Mouse (Mus musculus) right cerebral cortex, postnatal 25 days (tissue): ENCODE measurements at regions not wholly inside any gene's neighbourhood (a gene's known extent, or its start where the extent isn't known, plus 50 kb on each side); places are given as distances from the start of the nearest gene placed in this dataset.

Source experiments
- DNase-seq: peaks from one replicate; pipeline ENCODE4 v3.0.0; 2022

DNA sequence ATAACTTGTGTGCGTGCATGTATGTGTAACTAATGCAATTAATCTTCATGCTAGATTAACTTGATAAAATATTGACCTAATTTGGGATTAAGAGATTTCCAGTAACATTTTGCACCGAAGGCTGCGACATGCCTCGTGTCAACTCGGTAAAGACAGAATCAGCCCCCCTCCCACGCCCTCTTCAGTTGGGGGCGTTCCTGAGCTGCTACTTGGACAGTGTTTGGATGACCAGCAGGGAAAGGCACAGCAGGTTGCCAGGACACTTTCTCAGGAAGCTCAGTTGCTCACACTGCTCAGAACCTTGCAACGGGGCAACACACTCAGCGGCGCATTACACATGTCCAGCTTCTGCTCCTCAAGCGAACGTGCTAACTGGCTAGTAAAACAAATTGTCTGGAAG lies 326.2 kb upstream of the Fam241a start:
- no peak for DNase-seq

DNA sequence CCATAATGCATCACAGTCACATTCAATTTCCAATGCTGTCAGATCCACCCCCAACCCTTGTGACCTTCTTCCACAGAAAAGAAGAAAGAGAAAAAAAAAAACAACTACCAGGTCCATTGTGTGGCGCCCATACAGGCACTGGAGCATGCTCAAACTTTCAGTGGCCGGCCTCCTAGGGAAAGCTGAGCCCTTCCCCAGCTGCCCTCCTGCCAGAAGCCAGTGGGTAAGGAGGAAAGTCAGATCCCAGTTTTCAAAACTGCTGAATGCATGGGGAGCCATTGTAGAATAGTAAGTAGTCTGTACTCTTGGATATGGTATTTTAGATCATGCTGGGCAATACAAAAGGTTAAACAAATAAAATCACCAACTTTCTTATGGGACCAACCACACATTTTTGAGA lies 325.5 kb upstream of the Fam241a start:
- DNase-seq = no peak

DNA sequence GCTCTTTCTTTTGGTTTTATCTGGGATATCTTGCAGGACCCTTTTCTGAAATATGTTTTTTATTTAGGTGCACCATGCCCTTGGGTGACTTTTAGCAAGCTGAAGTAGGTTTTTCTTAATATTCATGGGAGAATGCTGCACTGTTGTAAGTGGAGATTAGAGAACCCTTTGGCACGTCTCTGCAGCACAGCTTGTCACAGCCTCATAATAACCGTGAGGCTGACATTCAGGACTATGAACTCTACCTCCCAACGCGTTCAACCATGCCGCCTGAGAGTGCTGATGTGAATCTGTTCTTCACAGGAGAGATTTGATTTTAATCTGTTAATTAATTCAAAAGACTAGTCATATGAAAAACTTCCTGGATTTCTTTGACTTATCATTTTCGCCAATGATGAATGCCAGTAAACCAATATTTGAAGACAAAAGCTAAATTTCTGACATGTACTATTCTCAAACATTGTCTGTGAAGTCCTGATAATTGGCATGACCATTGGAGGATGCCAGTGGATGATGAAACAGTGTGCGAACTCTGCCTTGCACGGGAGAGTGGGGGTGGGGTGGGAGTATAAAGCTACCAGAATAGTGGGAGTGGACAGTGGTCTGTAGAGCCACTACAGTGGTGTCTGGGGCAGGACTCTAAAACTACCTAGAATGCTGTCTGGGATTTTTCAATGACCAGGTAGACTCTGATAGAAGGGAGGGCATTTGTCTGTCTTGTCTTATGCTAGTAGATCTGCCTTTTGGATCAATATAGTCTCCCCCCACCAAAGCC lies 324.8 kb upstream of the Fam241a start:
- no peak for DNase-seq

DNA sequence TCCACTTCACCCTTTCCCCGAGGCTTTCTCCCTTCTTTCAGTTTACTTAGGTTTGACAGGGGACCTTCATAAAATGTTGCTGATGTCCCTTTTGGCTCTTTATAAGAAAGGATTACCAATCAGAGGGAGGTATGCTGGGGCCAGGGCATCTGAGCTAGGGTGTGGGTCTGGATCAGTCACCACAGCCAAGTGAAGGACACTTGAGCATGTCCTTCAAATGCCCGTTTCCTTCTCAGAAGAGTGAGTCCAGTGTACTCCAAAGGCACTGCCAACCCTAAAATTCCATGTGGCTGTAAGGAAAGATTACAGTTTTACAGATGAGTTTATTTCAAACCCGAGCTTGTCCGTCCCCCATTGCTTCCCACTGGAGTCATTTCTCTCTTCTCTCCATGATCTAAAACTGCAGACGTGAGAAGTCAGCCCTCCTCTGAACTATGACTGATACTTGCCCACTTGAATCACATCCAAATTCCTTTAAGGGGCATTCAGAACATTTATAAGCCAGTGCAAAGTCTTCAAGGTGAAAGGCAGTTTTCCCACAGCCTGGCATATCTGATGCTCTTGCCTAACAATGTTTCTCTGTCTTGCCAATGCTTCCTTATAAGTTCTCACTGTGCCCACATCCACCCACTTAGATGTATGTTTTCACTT lies 321.8 kb upstream of the Fam241a start:
- DNase-seq = no peak

DNA sequence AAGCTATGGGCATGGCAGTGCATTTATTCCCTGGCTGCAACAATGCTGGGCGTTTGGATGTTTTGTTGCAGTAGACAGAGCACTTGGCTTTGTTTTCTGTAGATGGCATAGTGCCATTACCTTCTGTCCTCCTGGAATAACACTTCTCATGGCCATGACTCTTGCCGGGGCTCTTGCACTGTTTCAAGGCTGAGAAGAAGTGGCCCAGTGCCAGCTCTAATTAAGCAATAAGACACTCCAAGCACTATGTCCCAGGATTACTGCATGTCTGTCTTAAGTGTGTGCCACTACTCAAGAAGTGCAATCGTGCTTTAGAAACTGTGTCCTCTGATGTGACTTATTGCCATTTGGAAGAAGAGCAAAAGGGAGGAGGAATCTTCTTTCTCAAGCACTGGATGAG lies 316.1 kb upstream of the Fam241a start:
- DNase-seq = no peak

DNA sequence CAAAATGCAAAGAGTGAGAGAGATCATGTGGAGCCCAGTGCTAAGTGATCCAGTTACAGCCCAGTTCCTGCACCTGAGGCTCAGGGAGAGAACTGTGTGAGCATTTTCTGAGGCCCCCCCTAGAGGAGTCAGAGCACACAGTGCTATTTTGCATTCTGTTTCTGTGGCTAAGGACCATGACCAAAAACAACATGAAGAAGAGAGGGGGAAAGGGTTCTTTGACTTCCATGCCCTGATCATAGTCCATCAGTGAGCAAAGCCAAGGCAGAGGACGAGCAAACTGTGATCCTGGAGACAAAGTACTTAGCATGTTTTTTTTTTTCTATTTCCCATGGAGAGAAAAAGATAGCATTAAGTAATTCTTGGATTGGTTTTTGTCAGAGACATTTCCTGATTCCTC lies 314.5 kb upstream of the Fam241a start:
- no peak for DNase-seq

DNA sequence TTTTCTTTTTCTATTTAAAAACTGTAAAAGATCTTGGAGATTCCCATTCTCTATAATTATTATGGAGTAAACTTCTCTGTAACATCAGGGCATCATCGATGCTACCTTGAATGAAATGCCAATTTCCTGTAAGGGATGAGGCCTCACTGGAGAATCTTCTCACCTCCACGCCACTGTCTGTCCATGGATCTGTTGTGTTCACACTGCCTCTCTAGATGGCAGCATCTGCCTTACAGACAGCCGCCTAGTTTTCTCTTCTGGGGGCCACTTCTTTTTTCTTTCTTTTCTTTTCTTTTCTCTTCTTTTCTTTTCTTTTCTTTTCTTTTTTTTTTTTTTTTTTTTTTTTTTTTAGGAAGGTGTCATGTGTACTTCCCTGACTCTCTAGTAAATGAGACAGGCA lies 310.8 kb upstream of the Fam241a start:
- no peak for DNase-seq

DNA sequence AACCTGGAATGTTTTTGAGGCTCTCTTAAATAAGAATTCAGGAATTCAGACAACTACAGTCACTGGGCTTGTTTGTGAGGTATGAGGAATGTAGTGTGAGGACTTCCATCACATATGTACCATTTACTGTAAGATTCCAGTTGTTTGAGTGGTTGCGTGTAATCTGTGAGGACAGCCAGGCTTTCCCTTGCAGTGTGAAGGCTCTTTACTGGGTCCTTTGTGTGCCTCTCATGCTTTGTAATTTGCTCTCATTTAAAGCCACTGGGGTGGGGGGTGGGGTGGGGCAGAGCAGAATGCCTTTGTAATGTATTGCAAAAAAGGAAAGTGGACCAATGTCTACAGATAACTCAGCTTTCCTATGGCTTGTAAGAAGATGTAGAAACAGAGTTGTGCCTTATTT lies 310.4 kb upstream of the Fam241a start:
- DNase-seq = no peak

DNA sequence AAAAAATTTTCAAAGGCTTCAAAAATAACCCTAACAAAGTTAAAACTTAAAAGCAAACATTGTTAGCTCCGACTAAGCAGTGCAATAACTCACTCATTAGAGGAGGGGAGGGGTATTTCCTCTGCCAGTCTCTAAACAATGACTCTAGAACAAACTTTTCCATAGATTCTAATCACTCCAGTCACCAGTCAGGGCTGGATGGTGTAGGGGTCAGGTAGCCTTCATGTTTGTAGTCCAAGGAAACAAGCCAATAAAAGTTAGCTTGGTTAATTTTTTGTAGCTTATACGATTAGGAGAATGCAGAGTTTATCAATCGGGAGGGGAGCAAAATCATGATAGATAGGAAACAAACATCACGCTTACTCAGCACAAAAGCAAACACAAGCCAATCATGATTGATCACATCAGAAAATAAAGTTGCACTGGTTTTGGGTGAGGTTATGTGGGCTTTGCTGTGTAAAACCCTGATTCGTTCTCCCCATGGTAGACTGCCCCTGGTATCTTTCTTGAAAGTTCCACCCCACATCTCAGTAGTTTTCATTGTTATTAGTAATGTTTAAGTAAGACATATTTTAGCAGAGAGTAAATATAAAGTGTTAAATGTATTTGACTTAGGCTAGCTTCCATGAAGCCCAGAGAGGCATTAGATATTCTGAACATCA lies 304.6 kb upstream of the Fam241a start:
- DNase-seq = no peak

DNA sequence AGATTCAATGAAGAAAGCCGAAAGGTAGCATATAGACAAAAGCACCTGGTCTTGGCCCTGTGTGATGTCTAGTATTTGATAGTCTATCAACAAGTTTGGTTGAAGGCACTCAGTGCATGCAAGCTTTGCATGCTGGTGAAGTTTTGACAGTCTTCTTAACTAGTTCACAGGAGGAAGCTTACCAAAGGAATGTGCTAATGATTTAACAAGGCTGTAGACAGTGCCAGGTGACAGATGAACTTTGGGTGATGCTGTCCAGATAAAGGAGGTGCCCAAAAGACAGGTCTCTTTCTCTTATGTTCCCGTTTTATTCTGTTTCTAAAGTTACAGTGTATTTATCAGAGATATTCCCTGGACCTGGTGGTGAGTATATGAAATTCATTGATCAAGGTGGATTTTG lies 303.3 kb upstream of the Fam241a start:
- no peak for DNase-seq

DNA sequence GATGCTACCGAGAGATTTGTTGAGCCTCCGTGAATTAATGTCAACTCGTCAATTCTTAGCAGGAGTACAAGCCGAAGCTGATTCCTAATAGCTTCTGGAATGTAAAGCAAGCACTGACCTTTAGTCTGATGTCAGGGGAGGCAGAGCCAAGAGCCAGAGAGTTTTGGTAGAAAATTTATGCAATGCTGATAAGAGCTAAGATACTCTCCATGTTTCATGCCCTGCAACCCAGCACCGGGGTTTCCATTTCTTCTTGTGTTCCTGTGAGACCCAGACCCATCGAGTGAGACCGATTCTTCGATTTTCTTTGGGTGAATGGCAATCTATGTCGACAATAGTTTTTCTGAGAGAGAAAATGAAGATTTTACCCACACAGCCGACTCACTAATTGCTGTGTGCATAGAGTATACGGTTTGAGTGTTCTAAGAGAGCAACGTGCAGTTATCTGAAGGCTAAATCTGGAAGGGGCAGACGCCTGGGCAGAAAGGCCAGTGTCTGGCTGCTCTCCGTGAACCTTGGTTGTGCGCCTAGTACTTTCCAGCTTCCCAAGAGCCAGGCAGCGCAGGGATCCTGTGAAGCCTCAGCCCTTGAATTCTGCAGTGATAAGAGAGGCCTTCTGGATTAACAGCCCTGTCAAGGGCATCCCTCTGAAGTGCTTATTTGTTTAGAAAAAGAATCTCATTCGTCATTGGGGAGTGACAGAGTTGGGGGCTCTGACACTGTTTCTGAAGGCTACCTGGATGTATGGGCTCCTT lies 296.1 kb upstream of the Fam241a start:
- no peak for DNase-seq

DNA sequence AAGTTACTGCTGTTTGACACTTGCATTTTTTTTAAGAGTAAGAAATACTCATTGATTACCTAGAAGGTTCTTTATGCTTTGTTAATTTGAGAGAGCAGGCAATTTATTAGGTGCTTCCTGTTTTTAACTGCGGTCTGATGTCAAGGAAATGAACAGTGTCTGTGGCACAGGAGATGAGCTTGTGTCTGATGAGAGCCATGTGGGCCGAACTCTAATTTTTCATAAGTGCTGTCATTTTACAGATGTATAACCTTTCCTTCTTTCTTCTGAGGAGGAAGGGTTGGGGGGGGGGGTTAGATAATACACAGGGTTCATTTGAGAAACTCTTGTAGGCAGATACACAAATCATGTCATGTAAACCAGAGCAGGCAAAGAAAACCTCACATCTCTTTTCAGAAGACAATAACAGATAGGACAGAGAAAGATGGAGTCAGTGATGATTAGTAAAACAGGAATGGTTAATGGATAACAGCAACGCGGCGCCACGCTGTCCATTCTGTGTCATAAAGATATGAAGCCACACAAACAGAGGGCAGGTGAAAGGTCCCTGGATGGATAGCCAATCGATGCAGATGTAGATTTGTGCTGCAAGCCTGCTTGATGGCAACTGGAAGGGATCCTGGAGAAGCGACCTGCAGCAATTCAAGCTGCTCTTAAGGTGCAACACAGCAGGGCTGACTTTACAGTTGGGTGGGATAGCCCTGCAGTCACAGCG lies 291.4 kb upstream of the Fam241a start:
- DNase-seq = no peak

DNA sequence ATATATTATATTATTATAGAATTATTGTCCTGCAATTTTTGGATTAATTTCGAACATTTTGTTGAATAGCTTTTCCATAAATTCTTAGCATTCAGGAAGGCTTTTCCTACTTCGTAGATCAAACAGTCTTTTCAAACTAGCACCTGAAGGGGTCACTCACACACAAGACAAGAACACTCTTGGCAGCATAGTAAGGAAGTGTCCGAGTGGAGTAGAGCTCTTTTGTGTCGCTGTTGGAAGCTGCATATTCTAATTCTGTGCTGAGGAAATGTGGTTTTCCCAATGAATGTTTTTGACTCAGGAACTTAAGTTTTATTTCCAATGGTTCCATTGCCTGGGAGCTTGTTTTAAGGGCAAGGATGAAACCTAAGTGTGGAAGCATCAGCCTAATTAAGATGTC lies 290.2 kb upstream of the Fam241a start:
- no peak for DNase-seq

DNA sequence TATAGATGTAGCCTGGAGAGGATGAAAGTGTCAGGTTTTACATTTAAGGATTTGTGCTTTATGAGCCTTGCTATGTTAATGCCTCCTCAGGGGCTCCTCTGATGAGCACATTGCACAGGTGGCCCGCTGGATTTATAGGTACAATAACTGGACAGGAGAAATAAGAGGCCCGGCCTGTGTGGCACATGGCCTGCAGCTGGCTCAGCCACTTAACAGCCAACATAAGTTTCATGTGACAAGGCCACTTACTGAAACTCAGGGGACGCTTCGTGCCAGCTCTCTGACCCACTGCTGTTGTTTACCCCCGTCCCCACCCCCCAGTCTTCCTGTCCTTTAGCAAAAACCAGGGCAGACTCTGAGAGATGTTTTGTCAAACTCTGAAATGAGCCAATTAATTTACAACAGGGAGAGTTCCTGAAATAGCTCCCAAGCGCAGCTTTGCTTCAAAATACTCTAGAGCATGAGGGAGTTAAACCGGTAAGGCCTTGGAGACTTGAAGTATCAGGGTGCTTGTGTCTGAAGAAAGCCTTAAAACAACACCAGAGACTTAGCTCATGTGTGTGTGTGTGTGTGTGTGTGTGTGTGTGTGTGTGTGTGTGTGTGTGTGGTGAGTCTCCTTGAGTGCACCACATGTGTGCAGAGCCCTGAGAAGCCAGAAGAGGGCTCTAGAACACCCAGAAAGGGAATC lies 285.2 kb upstream of the Fam241a start:
- DNase-seq = no peak

DNA sequence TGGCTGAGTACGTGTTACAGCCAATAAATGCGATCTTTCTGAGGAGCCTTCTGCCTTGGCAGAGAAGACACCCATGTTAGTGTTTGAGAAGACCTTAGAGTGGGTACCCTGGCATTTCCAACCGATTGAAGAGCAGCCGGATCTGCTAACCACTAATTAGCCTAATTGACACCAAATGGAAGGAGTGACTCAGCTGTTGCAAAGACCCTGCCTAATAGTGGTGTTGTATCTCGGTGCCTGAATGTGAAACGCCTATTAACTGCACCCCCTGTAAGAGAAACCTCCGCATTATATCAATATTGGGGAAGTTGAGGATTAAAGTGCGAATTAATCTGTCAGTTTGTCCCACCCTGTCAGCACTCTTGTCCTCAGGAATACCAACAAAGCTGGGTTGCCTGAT lies 253.1 kb upstream of the Fam241a start:
- DNase-seq = no peak

DNA sequence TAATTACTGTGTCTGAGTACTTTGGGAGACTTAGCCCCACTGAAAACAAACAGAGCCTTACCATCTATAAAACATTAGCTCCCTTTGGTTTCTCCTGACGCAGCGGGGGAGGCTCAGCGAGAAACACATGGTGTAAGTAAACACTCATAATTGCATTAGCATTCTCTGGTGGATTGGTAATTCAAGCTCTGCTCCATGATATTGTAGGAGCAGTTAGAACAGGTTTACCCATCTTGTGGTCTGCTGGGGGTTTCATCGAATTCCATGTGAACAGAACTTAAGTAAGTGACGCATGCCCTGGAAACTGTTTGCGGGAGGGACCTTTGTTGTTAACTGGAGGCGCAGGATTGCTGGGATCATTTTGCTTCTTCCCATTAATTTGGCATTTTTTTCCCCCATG lies 249.2 kb upstream of the Fam241a start:
- no peak for DNase-seq

DNA sequence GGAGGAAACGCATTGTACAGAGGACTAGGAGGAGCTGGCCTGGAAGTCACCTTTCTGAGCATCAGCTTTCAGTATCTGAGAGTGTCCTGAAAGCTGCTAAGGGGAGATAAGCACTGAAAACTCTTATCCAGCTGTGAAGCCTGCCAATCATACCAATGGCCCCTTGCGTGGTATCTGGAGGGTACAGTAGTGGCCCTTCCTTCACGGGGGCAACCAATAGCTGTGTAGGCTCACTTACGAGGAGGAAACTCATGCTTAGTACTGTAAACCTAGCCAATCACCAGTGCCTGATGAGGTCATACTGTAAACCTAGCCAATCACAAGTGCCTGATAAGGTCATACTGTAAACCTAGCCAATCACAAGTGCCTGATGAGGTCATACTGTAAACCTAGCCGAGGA lies 231.7 kb upstream of the Fam241a start:
- no peak for DNase-seq

DNA sequence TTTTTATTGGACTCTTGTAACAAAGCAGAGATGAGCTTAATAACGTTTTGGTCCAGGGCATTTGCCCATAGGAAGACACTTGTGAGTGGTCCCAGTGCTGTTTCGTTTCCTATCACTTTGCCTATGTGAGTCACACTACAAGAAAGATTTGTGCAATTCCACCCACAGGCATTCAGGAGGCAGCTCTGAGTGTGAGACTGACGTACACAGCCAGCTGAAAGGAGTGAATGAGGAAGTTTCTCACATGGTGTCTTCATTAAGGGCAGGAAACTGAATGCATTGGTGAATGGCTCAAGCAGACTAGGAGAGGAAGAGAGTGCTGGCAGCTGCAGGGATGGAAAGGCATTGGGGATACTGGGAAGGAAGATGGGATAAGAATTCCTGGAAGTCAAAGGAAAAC lies 230.5 kb upstream of the Fam241a start:
- no peak for DNase-seq

DNA sequence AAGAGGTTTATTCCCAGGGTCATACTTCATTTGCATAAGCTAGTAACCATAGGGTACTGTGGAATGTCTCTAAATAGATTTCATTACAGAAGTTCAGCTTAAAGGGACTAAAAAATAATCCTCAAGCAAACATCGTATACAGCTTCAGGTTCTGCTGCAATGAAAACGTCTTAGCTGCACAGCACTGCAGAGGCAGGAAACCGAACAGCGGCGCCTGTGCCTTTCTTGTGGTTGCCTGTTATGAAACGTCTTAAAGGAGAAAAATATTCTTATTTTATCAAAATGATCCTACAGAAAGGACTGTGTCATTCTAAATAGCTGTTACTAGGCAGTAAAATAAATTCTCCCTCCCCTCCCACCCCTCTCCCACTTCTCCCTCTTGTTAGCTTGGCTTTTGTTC lies 226.0 kb upstream of the Fam241a start:
- no peak for DNase-seq

DNA sequence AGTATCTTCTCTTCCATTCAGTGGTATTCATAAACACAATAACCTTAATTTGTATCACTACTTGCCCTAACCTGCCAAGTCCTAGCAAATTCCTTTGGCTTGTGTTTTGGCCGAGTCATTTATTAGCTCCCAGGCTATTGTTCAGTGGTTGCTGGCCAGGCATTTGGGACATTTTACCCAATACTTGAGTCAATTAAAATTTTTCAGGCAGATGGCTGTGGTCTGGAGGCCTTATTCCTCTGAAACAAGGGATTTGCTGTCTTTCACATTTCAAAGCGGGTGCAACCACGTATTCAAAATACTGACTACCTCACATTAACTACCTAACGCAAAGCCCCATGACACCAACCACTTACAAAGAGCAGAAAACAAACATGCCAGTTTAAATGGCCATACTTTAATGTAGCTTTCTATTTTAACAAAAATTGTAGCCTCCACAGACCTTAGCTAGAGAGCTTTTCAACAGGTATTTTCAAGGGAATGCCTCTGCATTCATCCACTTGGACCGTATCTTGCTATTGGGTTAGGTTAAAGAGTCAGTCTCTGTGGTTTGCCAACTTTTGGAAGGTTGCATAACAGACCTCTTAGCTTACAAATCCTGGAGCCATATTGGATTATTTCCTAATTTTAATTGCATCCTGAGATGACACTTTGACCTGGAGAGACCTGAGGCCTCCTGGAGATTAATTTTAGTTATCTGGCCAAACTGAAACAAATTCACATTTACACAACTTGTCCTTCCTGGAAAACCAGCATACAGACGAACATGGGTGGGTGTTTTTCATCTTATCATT lies 224.7 kb upstream of the Fam241a start:
- no peak for DNase-seq

DNA sequence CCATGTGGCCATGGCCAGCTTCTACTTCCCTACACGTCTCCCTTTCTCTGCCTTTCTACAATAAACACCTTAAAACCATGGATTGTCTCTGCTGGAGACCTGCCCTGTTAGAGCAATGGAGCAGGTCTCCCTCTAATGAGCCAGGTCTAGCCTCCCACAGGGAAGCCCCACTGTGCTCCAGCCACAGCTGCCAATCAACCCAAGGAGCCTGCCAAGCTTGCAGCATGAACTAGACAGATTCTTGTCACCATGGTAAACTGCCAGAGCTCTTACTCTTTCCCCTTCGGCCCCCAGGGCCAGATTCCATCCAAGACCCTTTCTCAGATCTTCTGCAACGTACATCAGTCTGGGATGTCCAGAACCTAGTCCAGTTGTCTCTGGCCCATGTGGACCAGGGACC lies 217.1 kb upstream of the Fam241a start:
- no peak for DNase-seq

DNA sequence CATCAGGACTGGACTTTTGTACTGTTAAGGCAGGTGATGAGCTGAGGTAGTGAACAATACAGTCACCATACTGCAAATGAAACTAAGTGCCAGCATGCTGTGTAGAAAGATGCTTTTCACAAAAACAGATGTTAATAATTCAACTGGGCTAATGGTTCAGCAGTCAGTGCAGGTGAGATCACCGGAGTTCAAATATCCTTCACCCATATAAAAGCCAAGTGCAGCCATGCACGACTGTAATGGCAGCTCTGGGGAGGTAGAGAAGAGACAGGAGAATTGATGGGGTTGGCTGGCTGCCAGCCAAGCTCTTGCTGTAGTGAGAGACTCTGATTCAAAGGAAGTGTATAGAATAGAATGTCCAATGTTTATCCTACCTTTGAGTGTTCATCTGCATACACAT lies 214.3 kb upstream of the Fam241a start:
- no peak for DNase-seq
